Mouse (Mus musculus) stomach, embryonic 15.5 days (tissue): ENCODE measurements around the gene Elavl3. TPM values are rescaled to one million over a fixed set of nuclear protein-coding genes. Genes with fewer than 3 reads are reported as not detected.

Experiments
- ATAC-seq: fragments of 200-750 bp; cut with Nextera tagmentation; 2 replicates; pipeline ENCODE4 v1.8.0; 2017; ENCODE audit warnings: low read depth, moderate number of reproducible peaks, moderate TSS enrichment; ENCODE audit not compliant: insufficient read depth, low FRiP score
- H3K27ac ChIP-seq: fragments of 300-500 bp; sonication (generic); 2 replicates; pipeline ENCODE4 v1.5.1; 2015; ENCODE audit warnings: mild to moderate bottlenecking, inconsistent platforms
- H3K27me3 ChIP-seq: fragments of 300-500 bp; sonication (generic); replicated peaks from 2 replicates; pipeline ENCODE4 v1.6.1; 2015; ENCODE audit warnings: inconsistent platforms
- H3K36me3 ChIP-seq: fragments of 300-500 bp; sonication (generic); 2 replicates; pipeline ENCODE4 v1.6.1; 2015; ENCODE audit warnings: inconsistent platforms
- H3K4me1 ChIP-seq: fragments of 300-500 bp; sonication (generic); 2 replicates; pipeline ENCODE4 v1.6.1; 2015; ENCODE audit warnings: inconsistent platforms
- H3K4me2 ChIP-seq: fragments of 300-500 bp; sonication (generic); 2 replicates; pipeline ENCODE4 v1.6.1; 2015; ENCODE audit warnings: mild to moderate bottlenecking, inconsistent platforms
- H3K4me3 ChIP-seq: fragments of 300-500 bp; sonication (generic); replicated peaks from 2 replicates; pipeline ENCODE4 v1.5.1; 2015; ENCODE audit warnings: inconsistent platforms
- H3K9ac ChIP-seq: fragments of 300-500 bp; sonication (generic); 2 replicates; pipeline ENCODE4 v1.6.1; 2015; ENCODE audit warnings: inconsistent platforms
- H3K9me3 ChIP-seq: fragments of 300-500 bp; sonication (generic); 2 replicates; pipeline ENCODE4 v1.6.1; 2016; ENCODE audit warnings: inconsistent platforms
- WGBS: fragments of 180-500 bp; shearing (Covaris S2); methylation state at CpG from one replicate; pipeline ENCODE4 v1.1.7; 2015; 5-methylcytosine and 5-hydroxymethylcytosine counted together
- polyA plus RNA-seq: library from polyadenylated mRNA; unstranded; fragments of >200 nt; fragmentation: Nextera tagmentation; extraction: Ambion mirVana; gene quantifications from 2 replicates; pipeline ENCODE4 v1.2.1, GENCODE M21; 2015

The Elavl3 gene
- polyA plus RNA-seq, 1 experiment from 2014 or later = 2.8 TPM

DNA sequence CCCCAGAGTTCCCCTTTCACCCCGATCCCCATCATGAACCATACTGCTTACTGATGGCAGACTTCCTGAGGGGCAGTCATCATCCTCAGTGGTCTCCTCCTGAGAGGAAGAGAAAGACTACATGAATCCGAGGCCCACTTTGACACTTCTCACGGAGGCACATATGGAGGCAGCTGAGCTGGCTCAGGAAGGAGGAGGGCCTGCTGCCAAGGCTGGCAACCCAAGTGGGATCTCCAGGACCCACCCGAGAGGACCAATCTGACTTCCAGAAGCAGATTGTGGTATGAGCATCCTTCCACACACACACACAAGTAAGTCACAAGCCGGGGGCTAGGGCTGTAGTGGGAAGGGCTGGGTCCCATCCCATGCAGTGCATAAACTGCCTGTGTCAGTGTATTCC is 74.5 kb downstream of the Elavl3 start:
- H3K36me3 ChIP-seq = no peaks in the 10 kb centered on the region
- no peak overlapping the region for H3K4me3 ChIP-seq
- no peaks in the 10 kb centered on the region for H3K27me3 ChIP-seq
- ATAC-seq = no peak
- H3K9ac ChIP-seq = no peak overlapping the region
- H3K4me2 ChIP-seq = no peak overlapping the region
- H3K27ac ChIP-seq = no peak overlapping the region
- WGBS = 83% methylated on average over 5 of the region's 5 CpGs
- no peaks in the 10 kb centered on the region for H3K4me1 ChIP-seq
- no peaks in the 10 kb centered on the region for H3K9me3 ChIP-seq

DNA sequence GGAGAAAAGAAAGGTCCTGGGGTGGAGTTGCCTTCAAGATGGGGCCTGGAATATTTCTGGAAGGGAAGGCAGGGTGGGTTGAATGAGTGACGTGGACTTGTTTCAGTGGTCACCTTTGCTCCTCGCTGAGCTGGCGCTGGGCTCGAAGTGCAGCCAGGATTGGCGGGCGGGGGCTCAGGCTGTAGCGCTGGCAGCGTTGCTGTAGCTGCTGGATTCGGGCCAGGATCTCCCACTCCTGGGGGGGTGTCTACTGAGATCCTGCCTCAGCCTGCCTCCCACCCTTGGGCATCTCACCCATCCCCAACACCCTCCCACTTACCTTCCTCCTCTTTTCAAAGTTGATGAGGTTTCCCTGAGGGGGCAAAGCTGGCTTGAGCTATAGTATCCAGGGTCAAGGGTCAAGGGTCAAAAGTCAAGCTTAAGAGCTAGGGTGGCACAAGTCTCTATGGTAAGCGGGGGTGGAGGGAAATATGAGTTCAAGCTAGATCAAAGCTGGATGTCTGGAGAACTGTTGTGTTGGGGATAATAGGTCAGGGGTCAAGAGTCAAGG is 75.1 kb downstream of the Elavl3 start:
- Histone ChIP-seq H3K27ac (no peak overlapping the region), H3K4me1 (no peaks in the 10 kb centered on the region), H3K9ac (no peak overlapping the region), H3K4me2 (no peak overlapping the region), H3K4me3 (no peak overlapping the region), H3K27me3 (no peaks in the 10 kb centered on the region), H3K36me3 (no peaks in the 10 kb centered on the region), H3K9me3 (no peaks in the 10 kb centered on the region)
- 77% methylated on average over 10 of the region's 10 CpGs for WGBS
- no peak for ATAC-seq

DNA sequence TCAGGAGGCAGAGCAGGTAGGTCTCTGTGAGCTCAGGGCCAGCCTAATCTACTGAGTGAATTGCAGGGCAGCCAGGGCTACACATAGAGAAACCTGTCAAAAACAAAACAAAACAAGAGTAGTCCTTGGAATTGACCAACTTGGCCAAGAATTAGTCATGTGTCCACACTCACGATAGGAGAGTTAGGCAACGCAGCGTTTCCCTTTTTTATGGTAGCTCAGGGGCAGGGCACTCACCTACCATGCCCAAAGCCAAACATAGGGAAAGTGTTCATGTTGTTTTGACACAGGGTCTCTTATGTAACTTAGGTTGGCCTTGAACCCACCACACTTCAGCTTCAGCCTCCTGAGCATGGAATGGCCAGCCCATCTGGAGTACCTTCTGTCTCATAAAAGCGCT is 82.5 kb downstream of the Elavl3 start:
- WGBS = 83% methylated on average over 4 of the region's 4 CpGs
- no peaks in the 10 kb centered on the region for H3K36me3 ChIP-seq
- ATAC-seq = no peak

DNA sequence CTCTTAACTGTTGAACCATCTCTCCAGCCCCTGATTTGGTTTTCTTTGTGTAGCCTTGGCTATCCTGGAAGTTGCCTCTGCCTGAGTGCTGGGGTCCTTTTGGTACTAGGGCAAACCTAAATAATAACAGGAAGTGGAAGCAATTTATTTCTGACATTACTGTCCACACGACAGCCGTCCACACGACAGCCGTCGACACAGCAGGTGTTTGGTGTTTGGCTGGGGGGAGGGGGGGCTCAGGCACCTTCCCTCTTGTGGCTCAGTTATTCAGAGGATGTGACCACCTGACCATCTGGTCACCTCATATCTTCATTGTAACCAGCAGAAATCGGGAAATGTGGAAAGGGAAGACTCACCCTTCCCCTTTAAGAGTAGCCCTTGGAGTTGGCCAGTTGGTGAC is 82.9 kb downstream of the Elavl3 start:
- Histone ChIP-seq H3K9me3 (no peaks in the 10 kb centered on the region), H3K4me3 (no peak overlapping the region), H3K36me3 (no peaks in the 10 kb centered on the region), H3K27ac (no peak overlapping the region), H3K9ac (no peak overlapping the region), H3K27me3 (no peaks in the 10 kb centered on the region), H3K4me2 (no peak overlapping the region), H3K4me1 (no peaks in the 10 kb centered on the region)
- 39% methylated on average over 6 of the region's 6 CpGs for WGBS
- ATAC-seq = no peak

More for the DNA sequence above, 82.5 kb downstream of the Elavl3 start:
- Histone ChIP-seq H3K27ac (no peak overlapping the region), H3K9me3 (no peaks in the 10 kb centered on the region), H3K4me3 (no peak overlapping the region), H3K4me2 (no peak overlapping the region), H3K4me1 (no peaks in the 10 kb centered on the region), H3K27me3 (no peaks in the 10 kb centered on the region), H3K9ac (no peak overlapping the region)

Other genes starting within 250 kb of the Elavl3 start
- gene Angptl8, start 216.5 kb downstream of the Elavl3 start, polyA plus RNA-seq = 5.9 and 8.1 TPM in 2 replicates
- 41.8 and 44.7 TPM in 2 replicates for gene Dock6, start 199.4 kb downstream of the Elavl3 start, polyA plus RNA-seq
- 72.0 and 75.8 TPM in 2 replicates for gene Rab3d, start 133.8 kb downstream of the Elavl3 start, polyA plus RNA-seq
- 4.4 and 5.2 TPM in 2 replicates for gene Ccdc159, start 124.6 kb downstream of the Elavl3 start, polyA plus RNA-seq
- 70.7 and 74.5 TPM in 2 replicates for gene Tmem205, start 124.5 kb downstream of the Elavl3 start, polyA plus RNA-seq
- 7.9 and 8.1 TPM in 2 replicates for gene Plppr2, start 115.0 kb downstream of the Elavl3 start, polyA plus RNA-seq
- 6.2 and 6.6 TPM in 2 replicates for gene Swsap1, start 96.3 kb downstream of the Elavl3 start, polyA plus RNA-seq
- gene Epor, start 88.5 kb downstream of the Elavl3 start, polyA plus RNA-seq = 8.5 and 14.7 TPM in 2 replicates
- gene Rgl3, start 62.6 kb downstream of the Elavl3 start, polyA plus RNA-seq = 5.0 TPM in 2 replicates
- gene Ccdc151, start 49.4 kb downstream of the Elavl3 start, polyA plus RNA-seq = 0.32 and 0.45 TPM in 2 replicates
- gene Prkcsh, start 49.2 kb downstream of the Elavl3 start, polyA plus RNA-seq = 105 and 113 TPM in 2 replicates
- not detected in 2 replicates for gene Gm49318, start 19.2 kb upstream of the Elavl3 start, polyA plus RNA-seq
- 12.6 and 14.1 TPM in 2 replicates for gene Zfp653, start 19.4 kb upstream of the Elavl3 start, polyA plus RNA-seq
- gene Ecsit, start 33.4 kb upstream of the Elavl3 start, polyA plus RNA-seq = 40.4 and 42.8 TPM in 2 replicates
- gene Cnn1, start 47.2 kb upstream of the Elavl3 start, polyA plus RNA-seq = 403 and 444 TPM in 2 replicates
- gene Elof1, start 65.1 kb upstream of the Elavl3 start, polyA plus RNA-seq = 163 and 165 TPM in 2 replicates
- gene Acp5, start 83.7 kb upstream of the Elavl3 start, polyA plus RNA-seq = 29.4 and 38.3 TPM in 2 replicates
- gene Pigyl, start 104.8 kb upstream of the Elavl3 start, polyA plus RNA-seq = 88.6 and 97.2 TPM in 2 replicates
- 1.7 and 1.9 TPM in 2 replicates for gene Zfp872, start 136.1 kb upstream of the Elavl3 start, polyA plus RNA-seq
- gene Zfp809, start 173.7 kb upstream of the Elavl3 start, polyA plus RNA-seq = 31.1 and 33.5 TPM in 2 replicates
- 3.9 and 4.4 TPM in 2 replicates for gene Zfp599, start 207.9 kb upstream of the Elavl3 start, polyA plus RNA-seq